ENCODE assay signal across 9 mouse cellular contexts in the genomic region with DNA sequence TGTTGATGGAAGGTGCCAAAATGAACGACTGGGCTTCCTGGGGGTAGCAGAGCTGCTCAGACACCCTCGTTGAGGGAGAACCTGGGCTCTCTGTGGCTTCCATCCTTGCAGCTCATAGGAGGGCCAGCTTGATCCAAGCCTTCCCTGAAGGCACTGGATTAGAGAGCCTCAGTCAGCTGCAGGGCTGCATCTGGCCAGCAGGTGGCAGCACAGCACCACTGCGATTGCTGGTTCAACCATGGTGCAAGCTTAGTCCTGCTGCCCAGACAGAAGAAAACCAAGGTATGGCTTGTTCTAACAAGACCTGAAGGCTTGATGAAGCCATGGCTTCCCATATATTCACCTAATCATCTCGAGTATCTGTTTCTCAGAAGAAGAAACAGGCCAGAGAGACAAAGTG. TPM values are rescaled to one million over a fixed set of nuclear protein-coding genes. Genes with fewer than 3 reads are reported as not detected.
A peak's percentile ranks its signal among the peaks of the same experiment; 100 is the strongest.
DNase-seq lines count a peak whose midpoint lies in the region; ATAC-seq and TF ChIP-seq lines count a peak whose summit lies in the region.
"Had no signal": no experiment of that assay in that cellular context is flagged by ENCODE, and none has a peak within 500 bp of the region (broad histone marks: within the 10 kb centered on the region; RNA-seq: fewer than 3 reads in every experiment).

No protein-coding gene starts in this region.

- intact Hi-C loops in gastrocnemius, adult 2 months (cut with DNase I), result loop anchor here (2.0 kb wide), 3 partner anchors 40 to 580 kb away; no protein-coding TSS in a partner anchor
- intact Hi-C loops in left cerebral cortex, adult 2 months (cut with DNase I), result loop anchor here (1.0 to 2.0 kb wide), 2 partner anchors 40 to 1122 kb away; no protein-coding TSS in a partner anchor

- no peak overlapping the region for H3K27ac ChIP-seq in gastrocnemius, adult 2 months
- no peak overlapping the region for H3K27ac ChIP-seq in left cerebral cortex, adult 2 months
- H3K27ac ChIP-seq: macrophage had no signal

- no peak for TF ChIP-seq CTCF in gastrocnemius, adult 2 months (IDR thresholded peaks at IDR 0.05)
- peak; percentile 100 for TF ChIP-seq CTCF in left cerebral cortex, adult 2 months (IDR thresholded peaks at IDR 0.05)

- DNase-seq in R1 (ENCODE audit: low read depth, low spot score), result peak; percentile 50
- DNase-seq in cerebellum, postnatal 25 days, result peak; percentile 81 to 90
- peak; percentile 88 for DNase-seq in gastrocnemius, adult 2 months
- DNase-seq in left cerebral cortex, adult 2 months (ENCODE audit: extremely low spot score in 1 of 2, low spot score in 2 of 2), result peak; percentile 83 to 93
- peak; percentile 86 to 90 for DNase-seq in right cerebral cortex, postnatal 10 days (ENCODE audit: low spot score in 2 of 2)
- peak; percentile 65 for DNase-seq in urinary bladder, postnatal 10 days (ENCODE audit: low spot score)

- H3K4me3 ChIP-seq in gastrocnemius, adult 2 months, result no peak overlapping the region
- no peak overlapping the region for H3K4me3 ChIP-seq in left cerebral cortex, adult 2 months

- peak; percentile 62 for ATAC-seq in inflammation-experienced regulatory T-cells, adult 6 months
- ATAC-seq in megakaryocyte-erythroid progenitor cell, adult 5-6 weeks (replicated peaks; ENCODE audit: low FRiP score, low TSS enrichment, poor library complexity, severe bottlenecking), result peak; percentile 47; the same call in 1 of the 2 replicates

RNA-seq across cellular contexts. Expression of a gene that starts 6.3 kb away (rescaled TPM):
- total RNA-seq in gastrocnemius, adult 2 months (2021), result not detected
- 1 to 10 TPM in 2 of 3 experiments, not detected in 1; 1.6 to 2.8 TPM for polyA plus RNA-seq in inflammation-experienced regulatory T-cells, adult 6 months (2017; shearing (Covaris generic))
- total RNA-seq in left cerebral cortex, adult 2 months (2021), result not detected
- total RNA-seq in megakaryocyte-erythroid progenitor cell, adult 5-6 weeks (2014; fragmentation: Nextera tagmentation), result not detected in 2 replicates
- total RNA-seq in megakaryocyte-erythroid progenitor cell, adult 5-6 weeks (2017), result not detected in 2 replicates
- polyA plus RNA-seq: macrophage had no signal

RNA-seq across cellular contexts. Expression of a gene that starts 12.6 kb away (rescaled TPM):
- total RNA-seq in gastrocnemius, adult 2 months (2021), result not detected
- polyA plus RNA-seq in inflammation-experienced regulatory T-cells, adult 6 months (2017; shearing (Covaris generic)), result 1 to 10 TPM in 1 of 3 experiments, under 1 TPM in 1, not detected in 1; 0.90 to 1.6 TPM
- not detected for total RNA-seq in left cerebral cortex, adult 2 months (2021)
- not detected in 2 replicates for total RNA-seq in megakaryocyte-erythroid progenitor cell, adult 5-6 weeks (2014; fragmentation: Nextera tagmentation)
- not detected in 2 replicates for total RNA-seq in megakaryocyte-erythroid progenitor cell, adult 5-6 weeks (2017)
- polyA plus RNA-seq: macrophage had no signal

RNA-seq across cellular contexts. Expression of a gene that starts 24.2 kb away (rescaled TPM):
- 1 to 10 TPM in 1 of 2 experiments, not detected in 1; 1.3 TPM for total RNA-seq in gastrocnemius, adult 2 months (2021)
- polyA plus RNA-seq in inflammation-experienced regulatory T-cells, adult 6 months (2017; shearing (Covaris generic)), result not detected
- not detected for total RNA-seq in left cerebral cortex, adult 2 months (2021)
- total RNA-seq in megakaryocyte-erythroid progenitor cell, adult 5-6 weeks (2014; fragmentation: Nextera tagmentation), result not detected in 2 replicates
- total RNA-seq in megakaryocyte-erythroid progenitor cell, adult 5-6 weeks (2017), result 5.1 TPM in 1 of 2 replicates, not detected in the other

RNA-seq across cellular contexts. Expression of a gene that starts 34.6 kb away (rescaled TPM):
- total RNA-seq in gastrocnemius, adult 2 months (2021), result 1 to 10 TPM in 1 of 2 experiments, under 1 TPM in 1; 0.97 to 1.8 TPM
- 100 to 1,000 TPM in 2 of 3 experiments, 10 to 100 TPM in 1; 94.8 to 135 (median 102) TPM for polyA plus RNA-seq in inflammation-experienced regulatory T-cells, adult 6 months (2017; shearing (Covaris generic))
- 1 to 10 TPM; 3.4 TPM for total RNA-seq in left cerebral cortex, adult 2 months (2021)
- 29.6 and 30.1 TPM in 2 replicates for total RNA-seq in megakaryocyte-erythroid progenitor cell, adult 5-6 weeks (2014; fragmentation: Nextera tagmentation)
- total RNA-seq in megakaryocyte-erythroid progenitor cell, adult 5-6 weeks (2017), result 3.0 and 5.7 TPM in 2 replicates
